Mouse (Mus musculus): ENCODE data around the gene Ugt1a8.
A peak's percentile ranks its signal among the peaks of the same experiment; 100 is the strongest.
"Not testable (repeated sequence)": the region's sequence is repeated elsewhere in the genome, so short reads cannot be mapped to it uniquely, and the experiment has no call there.

Gene Ugt1a8

DNA sequence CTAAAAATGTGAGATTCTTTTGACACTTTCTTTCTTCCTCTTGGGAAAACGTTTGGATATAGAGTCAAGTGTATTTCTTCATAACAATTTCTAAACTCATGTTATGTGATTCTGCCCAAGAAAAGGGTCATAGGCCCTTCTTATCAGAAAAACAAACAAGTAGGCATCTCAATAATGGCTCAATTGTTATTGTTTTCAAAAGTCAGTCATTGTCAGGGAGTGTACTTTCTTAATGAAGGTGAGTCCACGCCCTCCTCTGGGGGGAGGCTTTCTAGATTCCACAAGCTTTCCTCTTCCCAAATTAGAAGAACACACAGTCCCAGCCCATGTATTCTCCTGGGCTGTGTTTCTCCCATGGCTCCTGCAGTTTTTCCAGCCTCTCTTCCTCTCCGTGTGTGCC is at the start of gene Ugt1a8:
Gene Ugt1a8 (plus strand): TSS at position 301 of the 400 bp plus-strand sequence.
- DNase-seq (ENCODE audit: low spot score in 2 of 2) = no peak

GRCm38 (mm10) chr1:88043044-88043443 is 44.6 kb upstream of the Ugt1a8 start:
- not testable (repeated sequence) for DNase-seq (ENCODE audit: low spot score in 2 of 2)

GRCm38 (mm10) chr1:88044832-88045437 is 42.7 kb upstream of the Ugt1a8 start:
- not testable (repeated sequence) for DNase-seq (ENCODE audit: low spot score in 2 of 2)

DNA sequence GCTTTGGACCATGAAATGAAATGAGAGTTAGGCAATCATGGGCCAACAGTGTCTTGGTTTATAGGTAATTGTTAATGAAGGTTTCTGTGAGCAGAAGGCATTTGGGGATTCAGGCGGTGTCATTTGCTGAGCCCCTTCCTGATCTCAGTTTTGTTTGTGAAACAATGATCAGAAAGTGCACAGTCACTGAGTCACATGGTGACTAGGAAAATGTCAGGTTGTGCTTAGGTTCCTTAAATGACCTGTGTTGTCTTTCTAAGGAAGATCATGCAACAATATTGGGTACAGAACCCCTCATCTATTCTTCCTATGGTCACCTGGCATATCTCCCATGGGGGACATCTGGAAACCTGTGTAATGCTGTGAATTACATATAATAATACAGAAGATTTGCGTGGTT is 40.2 kb upstream of the Ugt1a8 start:
- DNase-seq (ENCODE audit: low spot score in 2 of 2) = not testable (repeated sequence)

DNA sequence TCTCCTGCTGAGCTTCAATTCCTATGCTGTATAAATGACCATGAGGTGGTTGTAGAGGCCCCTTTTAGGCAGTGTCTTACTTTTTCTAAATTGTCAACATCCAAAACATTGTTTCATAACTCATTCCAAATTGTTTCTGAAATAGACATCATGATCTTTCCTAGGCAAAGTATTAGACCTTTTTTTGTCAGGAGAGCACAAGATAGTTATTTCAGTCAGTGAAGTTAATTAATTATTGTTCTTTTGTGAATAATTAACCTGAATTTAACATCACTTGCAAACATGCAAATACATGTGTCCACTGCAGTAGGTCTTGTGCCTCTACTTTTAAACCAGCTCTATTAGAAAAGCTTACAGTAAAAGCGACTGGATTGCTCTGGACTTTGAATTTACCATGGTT is 32.5 kb upstream of the Ugt1a8 start, which contains the start of gene Ugt1a10:
Gene Ugt1a10 (plus strand): TSS at position 301 of the 400 bp plus-strand sequence.
- no peak for DNase-seq (ENCODE audit: low spot score in 2 of 2)

DNA sequence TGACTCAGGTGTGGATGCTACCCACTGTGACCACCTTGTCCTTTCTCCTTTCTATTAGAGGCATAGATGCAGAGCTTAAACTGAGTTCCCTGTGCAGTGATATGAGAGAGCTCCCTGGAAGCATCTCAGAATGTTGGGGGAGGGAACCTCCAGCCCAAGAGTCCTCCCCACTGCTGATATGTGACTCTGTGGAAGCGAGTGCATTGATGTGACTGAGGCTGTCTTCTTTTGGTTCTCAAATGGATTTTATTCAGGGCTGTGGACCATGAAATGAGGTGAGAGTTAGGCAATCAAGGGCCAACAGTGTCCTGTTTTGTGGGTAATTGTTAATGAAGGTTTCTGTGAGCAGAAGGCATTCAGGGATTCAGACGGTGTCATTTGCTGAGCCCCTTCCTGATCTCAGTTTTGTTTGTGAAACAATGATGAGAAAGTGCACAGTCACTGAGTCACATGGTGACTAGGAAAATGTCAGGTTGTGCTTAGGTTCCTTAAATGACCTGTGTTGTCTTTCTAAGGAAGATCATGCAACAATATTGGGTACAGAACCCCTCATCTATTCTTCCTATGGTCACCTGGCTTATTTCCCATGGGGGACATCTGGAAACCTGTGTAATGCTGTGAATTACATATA is 21.0 kb upstream of the Ugt1a8 start:
- not testable (repeated sequence) for DNase-seq (ENCODE audit: low spot score in 2 of 2)

- DNase-seq (ENCODE audit: low spot score in 2 of 2) = no peak
Measured at GRCm38 (mm10) chr1:88070495-88070894, 17.1 kb upstream of the Ugt1a8 start, which contains the start of gene Ugt1a9. Gene Ugt1a9 (plus strand): TSS chr1:88070800.

DNA sequence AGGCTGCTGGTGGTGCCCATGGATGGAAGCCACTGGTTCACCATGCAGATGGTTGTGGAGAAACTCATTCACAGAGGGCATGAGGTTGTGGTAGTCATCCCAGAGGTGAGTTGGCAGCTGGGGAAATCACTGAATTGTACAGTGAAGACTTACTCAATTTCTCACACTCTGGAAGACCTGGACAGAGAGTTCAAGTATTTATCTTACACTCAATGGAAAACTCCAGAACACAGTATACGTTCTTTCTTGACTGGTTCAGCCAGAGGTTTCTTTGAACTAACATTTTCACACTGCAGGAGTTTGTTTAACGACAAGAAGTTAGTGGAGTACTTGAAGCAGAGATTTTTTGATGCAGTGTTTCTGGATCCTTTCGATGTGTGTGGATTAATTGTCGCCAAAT is 16.7 kb upstream of the Ugt1a8 start:
- no peak for DNase-seq (ENCODE audit: low spot score in 2 of 2)

- DNase-seq (ENCODE audit: low spot score in 2 of 2) = no peak
Measured at GRCm38 (mm10) chr1:88074471-88074870, 13.1 kb upstream of the Ugt1a8 start.

DNA sequence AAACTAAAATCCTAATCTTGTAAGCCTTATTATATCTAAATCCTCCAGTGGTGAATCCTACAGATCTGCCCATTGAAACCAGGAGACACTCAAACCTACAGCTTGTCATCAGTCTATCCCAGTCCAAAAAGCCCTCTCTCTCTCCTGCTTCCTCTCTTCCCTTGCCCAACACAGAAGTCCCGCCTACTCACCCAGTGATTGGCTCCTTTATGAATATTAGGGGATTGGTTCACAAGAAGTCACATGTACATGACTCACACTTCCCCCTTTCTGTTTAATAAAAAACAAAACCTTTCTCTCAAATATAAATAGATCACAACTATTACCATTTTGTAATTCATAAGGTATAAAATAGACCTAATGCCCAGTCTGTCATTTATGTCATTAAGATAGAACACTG is 10.5 kb upstream of the Ugt1a8 start:
- no peak for DNase-seq (ENCODE audit: low spot score in 2 of 2)

DNA sequence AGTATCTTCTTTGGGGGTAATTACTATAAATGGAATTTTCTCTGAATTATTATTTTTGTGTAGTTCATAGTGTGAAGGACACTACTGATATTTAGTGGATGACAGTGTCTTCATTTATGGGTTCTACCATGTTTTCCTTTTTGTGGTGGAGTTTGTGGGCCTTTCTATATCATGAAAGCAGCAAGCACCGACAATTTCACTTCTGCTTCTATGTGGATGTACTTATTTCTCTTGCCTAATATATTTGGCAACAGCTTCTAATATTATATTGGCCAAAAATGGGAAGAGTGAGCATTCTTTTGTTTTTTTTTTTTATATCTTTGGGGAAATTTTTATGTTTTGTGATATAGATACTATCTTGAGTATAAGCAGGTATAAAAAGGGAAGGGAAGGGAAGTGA is 5.9 kb upstream of the Ugt1a8 start:
- no peak for DNase-seq (ENCODE audit: low spot score in 2 of 2)

DNA sequence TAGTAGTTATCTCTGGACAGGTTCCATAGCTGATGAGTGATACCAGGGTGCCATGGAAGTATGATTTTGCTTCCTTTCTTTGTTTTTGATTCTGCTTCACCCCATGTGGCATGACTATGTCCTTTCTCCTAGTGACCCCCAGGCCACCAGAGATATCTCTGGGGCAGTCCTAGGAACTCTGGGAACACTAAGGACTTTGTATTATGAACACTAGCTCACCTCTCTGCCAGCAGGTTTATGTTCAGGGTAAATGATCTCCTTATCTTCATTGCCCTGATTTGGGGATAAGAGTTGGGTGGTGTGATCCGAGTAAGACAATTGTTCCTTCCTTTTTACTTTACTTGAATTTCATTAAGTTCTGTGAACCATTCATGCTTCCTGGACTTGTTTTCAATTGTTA is 1.5 kb upstream of the Ugt1a8 start:
- DNase-seq (ENCODE audit: low spot score in 2 of 2) = no peak

DNA sequence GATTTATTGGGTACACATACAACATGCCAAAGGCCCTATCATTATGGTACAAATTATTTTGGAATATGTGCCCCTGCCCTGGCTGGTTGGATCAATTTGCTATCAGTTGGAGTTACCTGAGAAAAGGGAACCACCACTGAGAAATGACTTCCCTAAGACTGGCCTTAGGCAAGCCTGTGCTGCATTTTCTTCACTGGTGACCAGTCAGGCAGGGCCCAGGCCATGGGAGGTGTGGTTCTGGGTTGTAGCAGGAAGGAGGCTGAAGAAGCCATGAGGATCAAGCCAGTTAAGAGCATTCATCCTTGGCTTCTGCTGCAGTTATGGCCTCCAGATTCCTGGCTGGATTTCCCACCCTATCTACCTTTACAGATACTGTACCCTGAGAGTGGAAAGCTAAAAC is 4.7 kb downstream of the Ugt1a8 start:
- no peak for DNase-seq (ENCODE audit: low spot score in 2 of 2)

- DNase-seq (ENCODE audit: low spot score in 2 of 2) = not testable (repeated sequence)
Measured at GRCm38 (mm10) chr1:88094270-88094676, 6.7 kb downstream of the Ugt1a8 start.

DNA sequence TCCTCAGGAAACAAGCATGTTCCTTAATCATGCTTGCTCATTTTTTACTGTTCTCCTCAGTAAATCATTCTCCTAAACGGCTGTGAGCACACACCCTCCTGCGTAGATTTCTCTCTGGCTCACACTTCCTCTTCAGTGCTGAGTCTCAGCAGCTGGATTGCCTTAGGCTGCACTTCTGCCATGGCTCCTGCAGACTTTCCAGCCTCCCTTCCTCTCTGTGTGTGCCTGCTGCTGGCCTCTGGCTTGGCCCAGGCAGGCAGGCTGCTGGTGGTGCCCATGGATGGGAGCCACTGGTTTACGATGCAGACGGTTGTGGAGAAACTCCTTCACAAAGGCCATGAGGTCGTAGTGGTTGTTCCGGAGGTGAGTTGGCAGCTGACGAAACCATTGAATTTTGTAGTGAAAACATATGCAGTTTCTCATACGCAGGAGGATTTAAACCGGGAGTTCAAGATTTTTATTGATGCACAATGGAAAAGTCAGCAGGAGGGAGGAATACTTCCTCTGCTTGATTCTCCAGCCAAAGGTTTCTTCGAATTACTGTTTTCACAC is 7.4 kb downstream of the Ugt1a8 start, which contains the start of gene Ugt1a7c:
Gene Ugt1a7c (plus strand): TSS at position 122 of the 552 bp plus-strand sequence.
- peak in 1 of 2 experiments; percentile 34 for DNase-seq (ENCODE audit: low spot score in 2 of 2)

- DNase-seq (ENCODE audit: low spot score in 2 of 2) = not testable (repeated sequence)
Measured at GRCm38 (mm10) chr1:88098546-88098945, 10.9 kb downstream of the Ugt1a8 start.

DNA sequence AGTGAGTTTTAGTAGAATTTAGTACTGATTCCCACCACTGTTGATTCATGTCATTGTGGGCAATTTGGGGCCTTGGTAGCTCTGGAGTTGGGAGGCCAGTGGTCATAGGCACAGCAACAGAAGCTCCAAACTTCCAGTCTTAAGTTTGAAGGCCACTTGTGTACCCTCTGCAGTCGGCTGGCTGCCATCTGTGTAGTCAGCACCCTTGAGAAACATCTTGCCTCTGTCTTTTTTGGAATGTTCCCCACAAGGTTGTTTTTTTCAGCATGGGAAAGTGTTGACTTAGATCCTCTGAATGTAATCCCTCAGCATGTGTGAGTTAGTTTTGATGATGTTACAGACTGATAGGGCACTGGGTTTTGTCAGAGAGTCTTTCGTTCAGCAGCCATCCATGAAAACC is 12.1 kb downstream of the Ugt1a8 start:
- DNase-seq (ENCODE audit: low spot score in 2 of 2) = not testable (repeated sequence)

DNA sequence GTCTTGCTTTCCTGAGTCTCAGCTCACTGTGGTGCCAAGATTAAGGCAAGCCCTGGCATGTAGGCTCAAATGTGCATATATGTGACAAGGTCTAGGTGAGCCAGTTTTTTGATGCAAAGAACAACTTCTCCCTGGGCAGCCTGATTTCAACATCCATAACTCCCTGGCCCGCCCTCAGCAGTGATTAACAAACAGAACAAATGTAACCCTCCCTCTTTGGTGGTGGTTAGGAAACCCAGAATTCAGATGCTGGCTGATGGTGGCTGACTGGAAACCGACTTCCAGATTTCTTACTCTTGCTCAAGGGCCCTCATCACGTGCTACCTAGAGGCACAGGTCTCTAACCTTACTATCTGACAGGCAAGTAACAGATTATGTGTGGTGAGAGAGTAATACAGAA is 15.4 kb downstream of the Ugt1a8 start, which contains the start of gene Ugt1a6b:
Gene Ugt1a6b (plus strand): TSS at position 234 of the 400 bp plus-strand sequence.
- not testable (repeated sequence) for DNase-seq (ENCODE audit: low spot score in 2 of 2)

GRCm38 (mm10) chr1:88103697-88104468 is 16.3 kb downstream of the Ugt1a8 start:
- DNase-seq (ENCODE audit: low spot score in 2 of 2) = not testable (repeated sequence)

DNA sequence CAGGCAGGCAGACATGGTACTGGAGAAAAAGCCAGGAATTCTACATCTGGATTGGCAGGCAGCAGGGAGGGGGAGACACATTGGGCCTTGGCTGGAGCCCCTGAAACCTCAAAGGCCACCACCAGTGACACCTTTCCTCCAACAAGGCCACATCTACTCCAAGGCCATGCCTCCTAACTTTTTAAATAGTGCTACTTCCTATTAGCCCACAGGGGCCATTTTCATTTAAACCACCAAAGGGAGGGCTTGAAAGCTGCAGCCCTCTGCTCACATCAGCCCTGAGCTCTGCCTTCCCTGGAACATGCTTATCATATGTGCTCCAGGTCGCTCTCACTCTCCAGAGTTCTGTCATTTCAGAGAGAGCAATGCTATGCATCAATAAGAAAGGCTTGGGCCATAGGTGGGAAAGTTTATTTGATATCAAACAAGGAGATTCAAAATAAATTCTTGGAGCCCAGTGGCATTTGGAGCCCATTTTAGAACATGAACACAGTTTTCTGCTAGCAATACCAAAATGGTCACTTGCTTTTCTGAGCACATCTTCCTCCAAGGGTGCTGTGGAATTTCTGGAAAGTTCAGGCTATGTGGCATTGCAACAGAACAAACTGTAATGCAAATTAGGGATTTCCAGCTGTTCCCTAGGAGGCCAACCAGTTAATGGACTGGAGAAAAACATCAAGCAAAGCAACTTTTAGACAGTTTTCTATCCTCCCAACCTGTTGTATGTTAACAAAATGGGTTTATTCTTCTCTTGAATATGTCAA is 17.2 kb downstream of the Ugt1a8 start:
- DNase-seq (ENCODE audit: low spot score in 2 of 2) = no peak

DNA sequence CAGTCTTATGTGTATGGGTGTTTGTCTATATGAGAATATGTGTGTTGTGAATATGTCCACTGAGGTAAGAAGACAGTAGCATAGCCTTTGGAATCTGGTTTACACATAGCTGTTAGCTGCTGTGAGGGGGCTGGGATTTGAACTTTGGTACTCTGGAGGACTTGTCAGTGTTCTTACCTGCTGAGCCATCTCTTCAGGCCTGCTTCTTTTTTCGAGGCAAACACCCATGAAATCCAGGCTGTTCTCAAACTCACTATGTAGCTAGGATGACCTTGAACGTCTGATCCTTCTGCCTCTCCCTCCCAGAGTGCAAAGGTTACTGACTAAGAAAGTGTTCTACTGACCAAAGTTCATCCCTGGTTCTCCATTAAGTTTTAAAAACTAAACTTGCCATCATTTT is 18.0 kb downstream of the Ugt1a8 start:
- no peak for DNase-seq (ENCODE audit: low spot score in 2 of 2)
